In the genomic region with DNA sequence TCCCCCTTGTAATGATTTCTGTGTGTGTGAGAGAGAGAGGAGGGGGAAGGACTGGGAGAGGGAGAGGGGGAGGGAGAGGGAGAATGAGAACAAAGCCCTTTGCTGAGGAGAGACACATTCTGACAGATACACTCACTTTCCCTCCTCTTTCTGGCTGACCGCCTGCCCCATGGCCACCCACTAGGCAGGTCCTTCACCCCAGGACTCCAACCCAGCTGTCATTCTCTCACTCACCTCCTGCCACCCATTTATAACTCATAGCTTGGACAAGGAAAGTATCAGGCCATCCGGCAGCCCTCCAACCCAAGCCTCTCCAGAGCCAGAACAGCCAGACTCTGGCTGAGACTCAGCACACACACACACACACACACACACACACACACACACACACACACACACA, we compare ENCODE assay signal across 11 mouse cellular contexts. TPM values are rescaled to one million over a fixed set of nuclear protein-coding genes. Genes with fewer than 3 reads are reported as not detected.
DNase-seq lines count a peak whose midpoint lies in the region; ATAC-seq lines count a peak whose summit lies in the region.
"Had no signal": no experiment of that assay in that cellular context is flagged by ENCODE, and none has a peak within 500 bp of the region (broad histone marks: within the 10 kb centered on the region; RNA-seq: fewer than 3 reads in every experiment).

No protein-coding gene starts in this region.

- H3K27ac ChIP-seq in kidney, embryonic 16.5 days (ENCODE audit: low read length): no peak overlapping the region
- no peak overlapping the region for H3K27ac ChIP-seq in embryonic facial prominence, embryonic 11.5 days (replicated peaks; ENCODE audit: low read depth, low read length)
- no peak overlapping the region for H3K27ac ChIP-seq in forebrain, embryonic 15.5 days (replicated peaks)
- H3K27ac ChIP-seq: liver, embryonic 15.5 days had no signal

- DNase-seq in kidney, postnatal 25 days: no peak
- DNase-seq in embryonic facial prominence, embryonic 11.5 days (ENCODE audit: low spot score): no peak
- DNase-seq in lung, postnatal 4 days: peak; percentile 23 to 54
- no peak for DNase-seq in frontal cortex, postnatal 14 days (ENCODE audit: low spot score in 2 of 2)
- DNase-seq: cerebellum, adult 2 months had no signal

- H3K36me3 ChIP-seq in kidney, embryonic 16.5 days (ENCODE audit: insufficient read depth, low read length): no peaks in the 10 kb centered on the region
- no peaks in the 10 kb centered on the region for H3K36me3 ChIP-seq in embryonic facial prominence, embryonic 11.5 days (replicated peaks; ENCODE audit: control insufficient read depth, insufficient read depth, low read depth, low read length)
- no peaks in the 10 kb centered on the region for H3K36me3 ChIP-seq in forebrain, embryonic 15.5 days
- H3K36me3 ChIP-seq: liver, embryonic 15.5 days had no signal

- H3K9me3 ChIP-seq in kidney, embryonic 16.5 days (ENCODE audit: low read length): no peaks in the 10 kb centered on the region
- H3K9me3 ChIP-seq in embryonic facial prominence, embryonic 11.5 days (replicated peaks; ENCODE audit: control insufficient read depth, low read length): no peaks in the 10 kb centered on the region
- no peaks in the 10 kb centered on the region for H3K9me3 ChIP-seq in forebrain, embryonic 15.5 days
- H3K9me3 ChIP-seq: liver, embryonic 15.5 days had no signal

- no peaks in the 10 kb centered on the region for H3K27me3 ChIP-seq in kidney, embryonic 16.5 days (ENCODE audit: insufficient read depth, low read length)
- H3K27me3 ChIP-seq in embryonic facial prominence, embryonic 11.5 days (ENCODE audit: control insufficient read depth, insufficient read depth, low read length): no peaks in the 10 kb centered on the region
- no peaks in the 10 kb centered on the region for H3K27me3 ChIP-seq in forebrain, embryonic 15.5 days

- no peaks in the 10 kb centered on the region for H3K4me1 ChIP-seq in kidney, embryonic 16.5 days (ENCODE audit: insufficient read depth, low read length)
- no peaks in the 10 kb centered on the region for H3K4me1 ChIP-seq in embryonic facial prominence, embryonic 11.5 days (ENCODE audit: control insufficient read depth, insufficient read depth, low read length)
- H3K4me1 ChIP-seq in forebrain, embryonic 15.5 days: no peaks in the 10 kb centered on the region
- H3K4me1 ChIP-seq: liver, embryonic 15.5 days had no signal

- peak; percentile 65 for ATAC-seq in kidney, embryonic 16.5 days (ENCODE audit: low FRiP score, low TSS enrichment)
- ATAC-seq in embryonic facial prominence, embryonic 11.5 days (replicated peaks; ENCODE audit: insufficient number of reproducible peaks, low FRiP score, low TSS enrichment, low read depth): peak; percentile 34; the same call in 1 of the 2 replicates
- ATAC-seq in forebrain, embryonic 15.5 days (replicated peaks): peak; percentile 51
- ATAC-seq in granulocyte monocyte progenitor cell, adult 5-6 weeks (replicated peaks; ENCODE audit: poor library complexity, severe bottlenecking): no peak

- H3K4me3 ChIP-seq in kidney, embryonic 16.5 days (ENCODE audit: low read length): no peak overlapping the region
- H3K4me3 ChIP-seq in embryonic facial prominence, embryonic 11.5 days (ENCODE audit: low read depth, low read length): no peak overlapping the region
- H3K4me3 ChIP-seq in forebrain, embryonic 15.5 days: no peak overlapping the region
- H3K4me3 ChIP-seq: liver, embryonic 15.5 days had no signal

- H3K4me2 ChIP-seq in kidney, embryonic 16.5 days (replicated peaks; ENCODE audit: low read depth, low read length): no peak overlapping the region
- no peak overlapping the region for H3K4me2 ChIP-seq in embryonic facial prominence, embryonic 11.5 days (ENCODE audit: low read depth, low read length)
- H3K4me2 ChIP-seq in forebrain, embryonic 15.5 days (replicated peaks): no peak overlapping the region
- H3K4me2 ChIP-seq: liver, embryonic 15.5 days had no signal

- 28% methylated on average over 2 of the region's 2 CpGs for WGBS in kidney, embryonic 16.5 days
- WGBS in embryonic facial prominence, embryonic 11.5 days: 16% methylated on average over 2 of the region's 2 CpGs
- WGBS in forebrain, embryonic 15.5 days: 20% methylated on average over 2 of the region's 2 CpGs

- no peak overlapping the region for H3K9ac ChIP-seq in kidney, embryonic 16.5 days (replicated peaks; ENCODE audit: low read length)
- H3K9ac ChIP-seq in embryonic facial prominence, embryonic 11.5 days (replicated peaks; ENCODE audit: low read length): 0 out of 2 replicates have a peak overlapping the region, but pooled peaks have one; percentile 5
- H3K9ac ChIP-seq in forebrain, embryonic 15.5 days (replicated peaks): no peak overlapping the region
- H3K9ac ChIP-seq: liver, embryonic 15.5 days had no signal

RNA-seq across cellular contexts. Expression of gene Btn1a1, which starts 10.0 kb away (rescaled TPM):
- polyA plus RNA-seq in kidney, embryonic 16.5 days (2015; fragmentation: Nextera tagmentation; extraction: Ambion mirVana): 0.08 and 0.11 TPM in 2 replicates
- polyA plus RNA-seq in embryonic facial prominence, embryonic 11.5 days (2014; fragmentation: Nextera tagmentation; extraction: Ambion mirVana): 0.24 and 0.35 TPM in 2 replicates
- 0.05 and 0.08 TPM in 2 replicates for polyA plus RNA-seq in forebrain, embryonic 15.5 days (2015; fragmentation: Nextera tagmentation; extraction: Ambion mirVana)
- total RNA-seq in granulocyte monocyte progenitor cell, adult 5-6 weeks (2014; fragmentation: Nextera tagmentation): not detected in 2 replicates
- total RNA-seq in granulocyte monocyte progenitor cell, adult 5-6 weeks (2017): not detected in 2 replicates
- total RNA-seq: left cerebral cortex, adult 18-20 months; neutrophil, adult 5-6 weeks had no signal

RNA-seq across cellular contexts. Expression of gene Btn2a2, which starts 13.0 kb away (rescaled TPM):
- polyA plus RNA-seq in kidney, embryonic 16.5 days (2015; fragmentation: Nextera tagmentation; extraction: Ambion mirVana): 0.50 and 0.54 TPM in 2 replicates
- 1.1 and 1.4 TPM in 2 replicates for polyA plus RNA-seq in embryonic facial prominence, embryonic 11.5 days (2014; fragmentation: Nextera tagmentation; extraction: Ambion mirVana)
- 0.11 TPM in 1 of 2 replicates, not detected in the other for polyA plus RNA-seq in forebrain, embryonic 15.5 days (2015; fragmentation: Nextera tagmentation; extraction: Ambion mirVana)
- total RNA-seq in granulocyte monocyte progenitor cell, adult 5-6 weeks (2014; fragmentation: Nextera tagmentation): not detected in 2 replicates
- total RNA-seq in granulocyte monocyte progenitor cell, adult 5-6 weeks (2017): not detected in 2 replicates
- polyA plus RNA-seq: liver, embryonic 15.5 days had no signal

RNA-seq across cellular contexts. Expression of gene Abt1, which starts 52.0 kb away (rescaled TPM):
- polyA plus RNA-seq in kidney, embryonic 16.5 days (2015; fragmentation: Nextera tagmentation; extraction: Ambion mirVana): 13.7 and 14.6 TPM in 2 replicates
- polyA plus RNA-seq in embryonic facial prominence, embryonic 11.5 days (2014; fragmentation: Nextera tagmentation; extraction: Ambion mirVana): 15.0 and 16.2 TPM in 2 replicates
- 13.0 and 13.2 TPM in 2 replicates for polyA plus RNA-seq in forebrain, embryonic 15.5 days (2015; fragmentation: Nextera tagmentation; extraction: Ambion mirVana)
- 2.9 and 5.7 TPM in 2 replicates for total RNA-seq in granulocyte monocyte progenitor cell, adult 5-6 weeks (2014; fragmentation: Nextera tagmentation)
- total RNA-seq in granulocyte monocyte progenitor cell, adult 5-6 weeks (2017): 11.0 and 13.7 TPM in 2 replicates

RNA-seq across cellular contexts. Expression of gene Hist1h4h, which starts 55.2 kb away (rescaled TPM):
- polyA plus RNA-seq in kidney, embryonic 16.5 days (2015; fragmentation: Nextera tagmentation; extraction: Ambion mirVana): 4.5 and 5.6 TPM in 2 replicates
- polyA plus RNA-seq in embryonic facial prominence, embryonic 11.5 days (2014; fragmentation: Nextera tagmentation; extraction: Ambion mirVana): 3.5 and 5.0 TPM in 2 replicates
- 4.9 and 6.0 TPM in 2 replicates for polyA plus RNA-seq in forebrain, embryonic 15.5 days (2015; fragmentation: Nextera tagmentation; extraction: Ambion mirVana)
- total RNA-seq in granulocyte monocyte progenitor cell, adult 5-6 weeks (2014; fragmentation: Nextera tagmentation): 19.7 and 101 TPM in 2 replicates
- 1,184 and 1,507 TPM in 2 replicates for total RNA-seq in granulocyte monocyte progenitor cell, adult 5-6 weeks (2017)

RNA-seq across cellular contexts. Expression of gene Hist1h2af, which starts 58.0 kb away (rescaled TPM):
- polyA plus RNA-seq in kidney, embryonic 16.5 days (2015; fragmentation: Nextera tagmentation; extraction: Ambion mirVana): 4.3 TPM in 2 replicates
- polyA plus RNA-seq in embryonic facial prominence, embryonic 11.5 days (2014; fragmentation: Nextera tagmentation; extraction: Ambion mirVana): 7.8 and 7.9 TPM in 2 replicates
- 2.8 and 6.7 TPM in 2 replicates for polyA plus RNA-seq in forebrain, embryonic 15.5 days (2015; fragmentation: Nextera tagmentation; extraction: Ambion mirVana)
- 23.5 TPM in 1 of 2 replicates, not detected in the other for total RNA-seq in granulocyte monocyte progenitor cell, adult 5-6 weeks (2014; fragmentation: Nextera tagmentation)
- 2,010 and 2,453 TPM in 2 replicates for total RNA-seq in granulocyte monocyte progenitor cell, adult 5-6 weeks (2017)

Comparison
In these comparisons a context has a peak if more than half of its experiments do, and no peak if none do; other contexts are left out.
1. DNase-seq: peak in lung, postnatal 4 days (2 of 2); none in kidney, postnatal 25 days (0 of 2), embryonic facial prominence, embryonic 11.5 days (single experiment) and frontal cortex, postnatal 14 days (0 of 2).